Mouse (Mus musculus) spleen, adult 2 months (tissue): ENCODE data around the gene Zbtb7b. TPM values are rescaled to one million over a fixed set of nuclear protein-coding genes. Genes with fewer than 3 reads are reported as not detected.
A peak's percentile ranks its signal among the peaks of the same experiment; 100 is the strongest.

Source experiments
- DNase-seq, 2 experiments: peaks; one replicate each; pipeline versions ENCODE4 v3.0.0 to v3.0.0-alpha.2; 2012 to 2021; ENCODE audit warnings: low spot score in 2 of 2, low read depth in 1 of 2
- H3K27ac ChIP-seq: fragments of 200-500 bp; 2 replicates; pipeline ENCODE4 v1.5.1; 2012; ENCODE audit warnings: low read length, inconsistent platforms; ENCODE audit not compliant: insufficient read depth
- H3K27me3 ChIP-seq: fragments of 200-500 bp; 2 replicates; pipeline ENCODE4 v1.6.1; 2012; ENCODE audit warnings: mild to moderate bottlenecking, moderate library complexity, low read length, inconsistent platforms; ENCODE audit not compliant: control insufficient read depth, insufficient read depth
- H3K36me3 ChIP-seq: fragments of 200-500 bp; 2 replicates; pipeline ENCODE4 v1.6.1; 2012; ENCODE audit warnings: mild to moderate bottlenecking, low read length, inconsistent platforms; ENCODE audit not compliant: control insufficient read depth, insufficient read depth
- H3K4me1 ChIP-seq: fragments of 200-500 bp; 2 replicates; pipeline ENCODE4 v1.6.1; 2011; ENCODE audit warnings: inconsistent platforms; ENCODE audit not compliant: control insufficient read depth, insufficient read depth, insufficient read length
- H3K4me3 ChIP-seq: fragments of 200-500 bp; 2 replicates; pipeline ENCODE4 v1.5.1; 2011; ENCODE audit warnings: mild to moderate bottlenecking, inconsistent platforms; ENCODE audit not compliant: insufficient read depth, insufficient read length; ENCODE audit errors: extremely low read depth
- CTCF ChIP-seq: fragments of 200-500 bp; IDR thresholded peaks from 2 replicates; pipeline ENCODE4 v1.5.1; 2011; ENCODE audit warnings: mild to moderate bottlenecking, inconsistent platforms; ENCODE audit not compliant: insufficient read depth, insufficient read length, insufficient replicate concordance; ENCODE audit errors: extremely low read depth
- POLR2A ChIP-seq: fragments of 200-500 bp; IDR thresholded peaks from 2 replicates; pipeline ENCODE4 v1.6.1; 2011; ENCODE audit warnings: low read depth, low read length, inconsistent platforms
- WGBS: fragments of 180-500 bp; shearing (Covaris S2); methylation state at CpG from one replicate; pipeline ENCODE4 v1.1.7; 2018; 5-methylcytosine and 5-hydroxymethylcytosine counted together
- polyA plus RNA-seq: library from polyadenylated mRNA; depleted of rRNA; stranded (reverse); fragments of >200 nt; gene quantifications from 2 replicates; pipeline ENCODE4 v1.2.3, GENCODE M21; 2012; rRNA removed

Zbtb7b gene
- 54.5 and 58.4 TPM in 2 replicates for polyA plus RNA-seq

DNA sequence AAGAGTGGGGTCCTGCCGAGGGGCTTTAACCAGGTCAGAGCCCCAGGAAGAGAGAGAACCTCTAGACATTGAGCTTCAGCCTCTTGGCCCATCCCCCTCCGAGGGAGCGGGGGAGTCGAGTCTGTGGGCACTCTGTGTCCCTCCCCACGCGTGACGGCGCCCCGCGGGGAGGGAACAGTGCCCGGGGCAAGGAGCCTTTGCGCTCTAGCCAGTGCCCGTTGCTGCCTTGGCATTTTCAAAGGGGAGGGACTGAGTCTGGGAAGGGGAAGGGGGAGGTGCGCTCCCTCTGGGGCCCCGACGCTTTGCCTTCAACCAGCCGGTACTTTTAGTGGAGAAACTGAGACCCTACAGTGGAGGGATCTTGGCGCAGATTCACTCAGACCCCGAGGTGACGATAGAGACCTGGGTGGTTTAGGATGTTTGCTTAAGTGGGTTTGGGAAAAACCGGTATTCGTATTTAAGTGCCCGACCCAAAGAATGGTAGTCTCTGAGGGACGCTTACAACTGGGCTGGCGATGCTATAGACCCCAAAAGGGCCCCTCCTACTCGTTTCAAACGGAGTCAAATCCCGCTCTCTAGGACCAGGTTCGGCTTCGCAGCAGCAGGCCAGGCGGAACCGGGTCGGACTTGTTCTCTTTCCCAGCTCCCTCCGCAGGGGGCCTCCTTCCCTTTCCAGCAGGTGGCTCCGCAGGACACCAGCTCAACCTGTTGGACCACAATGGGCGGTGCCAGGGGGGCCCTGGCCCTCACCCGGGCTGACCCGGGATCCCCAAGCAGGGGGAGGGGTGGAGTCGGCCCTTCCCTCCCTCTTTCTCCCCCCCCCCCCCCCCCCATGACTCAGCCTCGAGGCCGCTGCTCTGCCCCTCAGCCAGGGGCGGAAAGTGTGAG lies at the start of gene Zbtb7b:
TSS of gene Zbtb7b (minus strand) at position 771 of the 888 bp plus-strand sequence.
- H3K4me3 ChIP-seq: peak within 1 kb of the TSS; percentile 75
- peaks cover 29% of the 10 kb centered on the region for H3K4me1 ChIP-seq
- 1% methylated on average over 41 of the region's 42 CpGs for WGBS
- DNase-seq: peak in 1 of 2 experiments; percentile 51
- no peak for TF ChIP-seq CTCF
- TF ChIP-seq POLR2A: no peak
- H3K27ac ChIP-seq: peak within 1 kb of the TSS; percentile 75
- H3K36me3 ChIP-seq: no peaks in the 10 kb centered on the region
- no peaks in the 10 kb centered on the region for H3K27me3 ChIP-seq

DNA sequence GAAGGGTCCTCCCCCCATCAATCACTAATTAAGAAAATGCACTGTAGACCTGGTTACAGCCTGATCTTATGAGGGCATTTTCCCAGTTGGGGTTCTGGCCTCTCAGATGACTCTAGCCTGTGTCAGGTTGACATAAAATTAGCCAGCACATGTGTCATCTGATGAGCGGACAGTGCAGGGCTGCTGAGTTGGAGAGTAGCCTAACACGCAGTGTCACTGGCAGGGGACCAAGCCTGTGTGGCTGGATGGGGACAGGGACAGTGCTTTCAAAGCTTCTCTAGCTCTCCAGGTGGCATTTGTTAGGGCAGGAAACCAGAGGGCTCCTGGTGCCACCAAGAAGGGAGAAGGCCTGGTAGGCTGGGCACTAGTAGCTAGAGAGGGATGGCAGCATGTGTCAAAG lies 46.1 kb upstream of the Zbtb7b start:
- no peaks in the 10 kb centered on the region for H3K27me3 ChIP-seq
- peaks cover 7% of the 10 kb centered on the region; the same call in 1 of the 2 replicates for H3K4me1 ChIP-seq
- DNase-seq: no peak
- TF ChIP-seq POLR2A (no peak), CTCF (no peak)
- no peak overlapping the region for H3K27ac ChIP-seq
- peaks cover 28% of the 10 kb centered on the region for H3K36me3 ChIP-seq
- no peak overlapping the region for H3K4me3 ChIP-seq
- whole genome bisulfite sequencing: 99% methylated on average over 2 of the region's 2 CpGs

DNA sequence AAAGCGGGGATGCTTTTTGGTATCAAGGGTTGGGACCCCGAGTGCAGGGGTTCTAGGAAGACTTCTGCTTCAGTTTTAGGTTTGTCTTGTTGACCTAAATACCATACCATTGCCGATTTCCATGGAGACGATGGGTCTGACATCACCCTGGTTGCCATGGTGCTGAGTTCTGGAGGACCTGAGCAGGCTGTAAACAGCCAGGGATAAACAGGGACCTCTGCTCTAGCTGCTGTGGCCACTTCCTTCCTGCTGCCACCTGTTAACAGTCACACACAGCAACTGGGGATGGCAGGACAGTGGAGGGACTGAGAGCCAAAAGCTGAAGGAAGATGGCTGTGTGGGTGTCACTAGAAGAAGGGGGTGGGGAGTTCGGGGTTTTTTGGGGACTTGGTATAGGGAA lies 42.7 kb upstream of the Zbtb7b start:
- WGBS: 6% methylated on average over 5 of the region's 5 CpGs
- Histone ChIP-seq H3K36me3 (peaks cover 16% of the 10 kb centered on the region), H3K27ac (peak overlapping the region; percentile 87), H3K27me3 (no peaks in the 10 kb centered on the region), H3K4me3 (peak overlapping the region; percentile 86), H3K4me1 (peaks cover 7% of the 10 kb centered on the region; the same call in 1 of the 2 replicates)
- DNase-seq: peak; percentile 42 to 59
- no peak for TF ChIP-seq CTCF
- TF ChIP-seq POLR2A: no peak

DNA sequence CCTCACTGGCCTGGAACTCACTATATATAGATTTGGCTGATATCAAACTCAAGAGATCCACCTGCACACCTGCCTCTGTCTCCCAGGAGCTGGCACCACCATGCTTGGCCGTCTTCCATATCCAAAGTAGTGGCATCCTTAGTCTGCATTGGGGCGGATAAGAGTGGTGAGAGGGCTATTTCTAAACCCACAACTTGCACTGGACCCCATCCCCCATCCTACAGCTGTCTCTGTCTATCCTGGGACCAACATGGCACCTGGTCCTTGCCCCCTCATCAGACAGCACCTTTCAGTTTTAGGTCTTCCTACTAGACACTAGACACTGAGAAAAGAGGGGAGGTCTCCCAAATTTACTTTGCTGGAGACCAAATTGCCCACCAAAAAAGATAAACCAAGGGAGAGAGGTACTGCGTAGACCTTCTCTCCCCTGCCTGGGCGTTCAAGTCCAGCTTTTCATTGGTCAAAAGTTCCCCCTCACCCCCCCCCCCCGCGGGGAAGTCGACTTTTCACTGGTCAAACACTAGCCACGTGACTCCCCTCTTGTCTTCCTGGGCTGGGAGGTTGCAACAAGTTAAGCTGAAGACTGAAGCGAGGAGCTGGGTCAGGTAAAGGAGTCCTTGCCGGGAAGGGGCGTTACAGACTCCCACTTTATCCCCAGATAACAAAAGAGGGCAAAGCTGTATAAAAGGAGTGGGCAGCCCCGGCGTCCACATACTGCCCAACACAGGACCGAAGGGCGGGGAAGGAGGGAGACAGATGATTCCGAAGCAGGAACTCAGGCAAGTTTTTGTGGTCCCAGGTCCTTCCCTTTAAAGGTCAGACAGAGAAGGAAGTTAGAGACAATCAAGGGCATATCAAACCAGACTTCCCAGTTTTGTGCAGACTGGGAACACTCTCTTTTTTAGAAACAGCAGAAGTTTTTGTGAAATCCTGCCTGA lies 41.9 kb upstream of the Zbtb7b start, which contains the start of gene Pbxip1:
TSS of gene Pbxip1 (plus strand) at position 531 of the 938 bp plus-strand sequence.
- H3K27ac ChIP-seq: peak within 1 kb of the TSS; percentile 87
- TF ChIP-seq CTCF: no peak
- peak; percentile 44; the same call in 1 of the 2 replicates for TF ChIP-seq POLR2A
- H3K4me1 ChIP-seq: peaks cover 7% of the 10 kb centered on the region; the same call in 1 of the 2 replicates
- 7% methylated on average over 16 of the region's 16 CpGs for WGBS
- H3K27me3 ChIP-seq: no peaks in the 10 kb centered on the region
- DNase-seq: peak; percentile 68 to 70
- peaks cover 13% of the 10 kb centered on the region for H3K36me3 ChIP-seq
- H3K4me3 ChIP-seq: peak within 1 kb of the TSS; percentile 86

DNA sequence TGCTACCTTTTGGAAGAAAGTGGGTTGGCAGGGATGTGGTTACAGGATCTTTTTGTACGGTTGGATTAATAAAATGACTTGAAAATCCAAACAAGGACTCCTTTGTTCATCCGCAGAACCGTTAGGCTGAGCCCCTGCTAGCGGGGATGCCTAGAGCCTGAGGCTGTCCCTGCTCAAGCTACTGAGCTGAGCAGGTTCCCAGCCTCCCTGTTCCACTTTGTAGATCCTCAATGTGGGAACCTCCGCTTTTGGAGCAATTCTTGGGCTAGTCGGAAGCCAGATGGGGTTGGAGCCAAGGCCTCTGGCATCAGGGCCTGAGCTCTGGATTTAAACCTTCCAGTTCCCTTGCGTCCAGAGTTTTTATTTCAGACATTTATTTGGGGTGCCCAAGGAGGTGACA lies 40.5 kb upstream of the Zbtb7b start:
- no peak for TF ChIP-seq CTCF
- TF ChIP-seq POLR2A: no peak
- 95% methylated on average over 7 of the region's 7 CpGs for WGBS
- no peak for DNase-seq
- Histone ChIP-seq H3K27ac (no peak overlapping the region), H3K36me3 (peaks cover 13% of the 10 kb centered on the region), H3K4me1 (peaks cover 10% of the 10 kb centered on the region; the same call in 1 of the 2 replicates), H3K27me3 (no peaks in the 10 kb centered on the region), H3K4me3 (no peak overlapping the region)

DNA sequence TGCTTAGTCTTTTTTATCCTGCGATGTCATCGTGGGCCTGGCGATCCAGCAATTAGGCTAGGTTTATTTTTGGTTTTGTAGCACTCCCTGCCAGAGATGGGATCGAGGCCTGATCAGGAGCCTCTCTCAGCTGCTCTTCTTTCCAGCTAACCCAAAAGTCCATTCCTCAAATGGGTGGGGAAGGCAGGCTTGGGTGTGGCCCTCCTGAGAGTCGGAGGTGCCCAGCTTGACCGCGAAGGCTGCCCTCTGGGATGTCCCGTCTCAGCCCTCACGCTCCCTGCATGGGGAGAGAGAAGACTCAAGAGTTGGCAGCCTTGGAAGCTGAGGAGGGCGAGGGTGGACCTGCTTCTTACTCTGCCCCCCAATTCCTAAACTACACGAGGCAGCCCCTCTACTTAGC lies 40.0 kb upstream of the Zbtb7b start:
- H3K27ac ChIP-seq: no peak overlapping the region
- H3K4me3 ChIP-seq: no peak overlapping the region
- H3K36me3 ChIP-seq: peaks cover 10% of the 10 kb centered on the region
- WGBS: 87% methylated on average over 11 of the region's 11 CpGs
- peaks cover 10% of the 10 kb centered on the region; the same call in 1 of the 2 replicates for H3K4me1 ChIP-seq
- TF ChIP-seq POLR2A (no peak), CTCF (no peak)
- H3K27me3 ChIP-seq: no peaks in the 10 kb centered on the region
- no peak for DNase-seq
